Mouse (Mus musculus): Measurements from ENCODE around the gene Akt1s1.

The Akt1s1 gene

GRCm38 (mm10) chr7:44848561-44849415 lies at the start of gene Akt1s1, which contains the start of gene Tbc1d17:
Akt1s1 (plus strand) TSS chr7:44848991.
Tbc1d17 (minus strand) TSS chr7:44849079.
- peak; percentile 97 to 98 for DNase-seq

- no peak for DNase-seq
These were observed 39.9 kb upstream of the Akt1s1 start for GRCm38 (mm10) chr7:44808927-44809326.

GRCm38 (mm10) chr7:44809466-44809865 lies 39.3 kb upstream of the Akt1s1 start:
- no peak for DNase-seq

- no peak for DNase-seq
These were observed 38.4 kb upstream of the Akt1s1 start for GRCm38 (mm10) chr7:44810365-44810764.

- DNase-seq, result no peak
These were observed 37.8 kb upstream of the Akt1s1 start for GRCm38 (mm10) chr7:44810819-44811557.

GRCm38 (mm10) chr7:44812651-44813325 lies 36.0 kb upstream of the Akt1s1 start:
- peak in 1 of 2 experiments; percentile 0 for DNase-seq

GRCm38 (mm10) chr7:44813985-44814384 lies 34.8 kb upstream of the Akt1s1 start:
- DNase-seq, result no peak

GRCm38 (mm10) chr7:44814423-44814822 lies 34.4 kb upstream of the Akt1s1 start:
- DNase-seq, result no peak

GRCm38 (mm10) chr7:44814952-44815553 lies 33.7 kb upstream of the Akt1s1 start:
- DNase-seq, result peak in 1 of 2 experiments; percentile 10

GRCm38 (mm10) chr7:44815721-44816469 lies 32.9 kb upstream of the Akt1s1 start, which contains the start of the genes Nup62 and Il4i1:
Nup62 (plus strand) TSS chr7:44816088.
Il4i1 (plus strand) TSS chr7:44816387.
- peak; percentile 99 for DNase-seq

GRCm38 (mm10) chr7:44816470-44817021 lies 32.2 kb upstream of the Akt1s1 start, which contains the start of gene Atf5:
Atf5 (minus strand) TSS chr7:44816658.
- no peak for DNase-seq

- no peak for DNase-seq
These were observed 31.4 kb upstream of the Akt1s1 start for GRCm38 (mm10) chr7:44817441-44817840.

GRCm38 (mm10) chr7:44818164-44818563 lies 30.6 kb upstream of the Akt1s1 start:
- no peak for DNase-seq

- DNase-seq, result no peak
These were observed 30.0 kb upstream of the Akt1s1 start for GRCm38 (mm10) chr7:44818751-44819235.

- DNase-seq, result no peak
These were observed 29.4 kb upstream of the Akt1s1 start for GRCm38 (mm10) chr7:44819391-44819790.

- DNase-seq, result no peak
These were observed 28.9 kb upstream of the Akt1s1 start for GRCm38 (mm10) chr7:44819863-44820262.

- DNase-seq, result no peak
These were observed 28.3 kb upstream of the Akt1s1 start for GRCm38 (mm10) chr7:44820525-44820924.

GRCm38 (mm10) chr7:44821666-44822448 lies 26.9 kb upstream of the Akt1s1 start:
- DNase-seq, result no peak

GRCm38 (mm10) chr7:44823409-44823808 lies 25.4 kb upstream of the Akt1s1 start:
- peak; percentile 43 to 45 for DNase-seq

GRCm38 (mm10) chr7:44824872-44825271 lies 23.9 kb upstream of the Akt1s1 start:
- peak; percentile 87 to 89 for DNase-seq
